In genomic region chr4:105262358-105262757, GRCm38 (mm10) we compare ENCODE assay signal across 28 mouse cellular contexts.
DNase-seq lines count a peak whose midpoint lies in the region; ATAC-seq and TF ChIP-seq lines count a peak whose summit lies in the region.
"Had no signal": no experiment of that assay in that cellular context is flagged by ENCODE, and none has a peak within 500 bp of the region (broad histone marks: within the 10 kb centered on the region; RNA-seq: fewer than 3 reads in every experiment).

No protein-coding gene starts in this region.

- H3K9ac ChIP-seq in kidney, embryonic 15.5 days, result no peak overlapping the region
- H3K9ac ChIP-seq in midbrain, embryonic 15.5 days, result no peak overlapping the region
- H3K9ac ChIP-seq: embryonic facial prominence, embryonic 13.5 days; forebrain, embryonic 12.5 days; hindbrain, embryonic 15.5 days; liver, embryonic 14.5 days; neural tube, embryonic 13.5 days had no signal

- H3K36me3 ChIP-seq in kidney, embryonic 15.5 days, result no peaks in the 10 kb centered on the region
- H3K36me3 ChIP-seq in midbrain, embryonic 15.5 days (replicated peaks), result no peaks in the 10 kb centered on the region
- H3K36me3 ChIP-seq: embryonic facial prominence, embryonic 13.5 days; forebrain, embryonic 12.5 days; hindbrain, embryonic 15.5 days; neural tube, embryonic 13.5 days had no signal

- no peak for DNase-seq in gastrocnemius, adult 2 months
- no peak for DNase-seq in gastrocnemius, postnatal 25 days
- peak; percentile 23 for DNase-seq in kidney, adult 18-20 months
- peak; percentile 14 for DNase-seq in kidney, postnatal 10 days
- DNase-seq in left cerebral cortex, postnatal 4 days, result no peak
- DNase-seq: cerebellum, adult 18-20 months; cerebellum, postnatal 25 days; embryo, embryonic 11 days; retina, postnatal 1 day; right cerebral cortex, postnatal 25 days; spleen, adult 18-20 months; thymus, adult 18-20 months; thymus, postnatal 36 days had no signal

- intact Hi-C loops in gastrocnemius, adult 2 months (cut with DNase I), result loop anchor here (5.0 kb wide), 1 partner anchor 35 kb away; no protein-coding TSS in a partner anchor
- intact Hi-C loops in left cerebral cortex, postnatal 4 days (cut with DNase I), result no loop called here

- 0 out of 2 replicates have a peak, but pooled peaks cover 2% of the 10 kb centered on the region for H3K4me1 ChIP-seq in kidney, embryonic 15.5 days
- H3K4me1 ChIP-seq in brown adipose tissue, adult 24 weeks (ENCODE audit: control insufficient read depth, insufficient read depth, insufficient read length, low read length), result peaks cover 16% of the 10 kb centered on the region
- H3K4me1 ChIP-seq in midbrain, embryonic 15.5 days, result no peaks in the 10 kb centered on the region
- H3K4me1 ChIP-seq: forebrain, embryonic 12.5 days; hindbrain, embryonic 15.5 days; neural tube, embryonic 13.5 days had no signal

- ATAC-seq in kidney, embryonic 15.5 days (replicated peaks; ENCODE audit: low FRiP score), result no peak
- ATAC-seq in midbrain, embryonic 15.5 days (replicated peaks), result no peak
- ATAC-seq: CD4-positive, CD25-positive, alpha-beta regulatory T cell, adult 4 months; lung, postnatal 0 days; midbrain, embryonic 16.5 days had no signal

- WGBS in kidney, embryonic 15.5 days, result 78% methylated on average over 12 of the region's 12 CpGs
- WGBS in midbrain, embryonic 15.5 days, result 90% methylated on average over 12 of the region's 12 CpGs

- H3K4me2 ChIP-seq in kidney, embryonic 15.5 days, result no peak overlapping the region
- no peak overlapping the region for H3K4me2 ChIP-seq in midbrain, embryonic 15.5 days
- H3K4me2 ChIP-seq: embryonic facial prominence, embryonic 13.5 days; forebrain, embryonic 12.5 days; hindbrain, embryonic 15.5 days; neural tube, embryonic 13.5 days had no signal

- H3K27ac ChIP-seq in gastrocnemius, adult 2 months, result peak overlapping the region; percentile 81
- H3K27ac ChIP-seq in kidney, embryonic 15.5 days, result no peak overlapping the region
- peak overlapping the region; percentile 66 for H3K27ac ChIP-seq in brown adipose tissue, adult 24 weeks (replicated peaks; ENCODE audit: low read depth, low read length)
- H3K27ac ChIP-seq in midbrain, embryonic 15.5 days, result no peak overlapping the region
- H3K27ac ChIP-seq: embryonic facial prominence, embryonic 13.5 days; forebrain, embryonic 12.5 days; hindbrain, embryonic 15.5 days; left cerebral cortex, adult 2 months; liver, embryonic 14.5 days; macrophage; neural tube, embryonic 13.5 days had no signal

- no peak for TF ChIP-seq CTCF in gastrocnemius, adult 2 months (IDR thresholded peaks at IDR 0.05)

- no peaks in the 10 kb centered on the region for H3K27me3 ChIP-seq in kidney, embryonic 15.5 days
- no peaks in the 10 kb centered on the region for H3K27me3 ChIP-seq in midbrain, embryonic 15.5 days (replicated peaks)
- H3K27me3 ChIP-seq: embryonic facial prominence, embryonic 13.5 days; forebrain, embryonic 12.5 days; hindbrain, embryonic 15.5 days; neural tube, embryonic 13.5 days had no signal

- peak overlapping the region; percentile 45 for H3K4me3 ChIP-seq in gastrocnemius, adult 2 months
- no peak overlapping the region for H3K4me3 ChIP-seq in kidney, embryonic 15.5 days (replicated peaks)
- no peak overlapping the region for H3K4me3 ChIP-seq in brown adipose tissue, adult 24 weeks (ENCODE audit: insufficient read depth, low read depth, low read length)
- no peak overlapping the region for H3K4me3 ChIP-seq in midbrain, embryonic 15.5 days
- H3K4me3 ChIP-seq: embryonic facial prominence, embryonic 13.5 days; erythroblast, embryonic 14.5 days; forebrain, embryonic 12.5 days; hindbrain, embryonic 15.5 days; left cerebral cortex, adult 2 months; myocyte; neural tube, embryonic 13.5 days had no signal

- no peaks in the 10 kb centered on the region for H3K9me3 ChIP-seq in kidney, embryonic 15.5 days (replicated peaks)
- no peaks in the 10 kb centered on the region for H3K9me3 ChIP-seq in midbrain, embryonic 15.5 days
- H3K9me3 ChIP-seq: embryonic facial prominence, embryonic 13.5 days; forebrain, embryonic 12.5 days; hindbrain, embryonic 15.5 days; neural tube, embryonic 13.5 days had no signal

Comparison
In these comparisons a context has a peak if more than half of its experiments do, and no peak if none do; other contexts are left out.
1. DNase-seq: peak in kidney, adult 18-20 months (single experiment) and kidney, postnatal 10 days (single experiment); none in gastrocnemius, adult 2 months (single experiment), gastrocnemius, postnatal 25 days (single experiment) and left cerebral cortex, postnatal 4 days (single experiment).
2. H3K27ac ChIP-seq: peak in gastrocnemius, adult 2 months (single experiment) and brown adipose tissue, adult 24 weeks (single experiment); none in kidney, embryonic 15.5 days (single experiment) and midbrain, embryonic 15.5 days (single experiment).